Mouse (Mus musculus): ENCODE data around the gene Cpn1.

Gene Cpn1

GRCm38 (mm10) chr19:43986069-43986794 lies at the start of gene Cpn1:
TSS of gene Cpn1 (minus strand) at chr19:43986556.
- DNase-seq (ENCODE audit: low spot score in 2 of 2): no peak

- no peak for DNase-seq (ENCODE audit: low spot score in 2 of 2)
These were observed 47.0 kb upstream of the Cpn1 start for GRCm38 (mm10) chr19:44033396-44033795.

GRCm38 (mm10) chr19:44032046-44032744 lies 45.8 kb upstream of the Cpn1 start:
- no peak for DNase-seq (ENCODE audit: low spot score in 2 of 2)

- no peak for DNase-seq (ENCODE audit: low spot score in 2 of 2)
These were observed 43.7 kb upstream of the Cpn1 start for GRCm38 (mm10) chr19:44030024-44030423.

- no peak for DNase-seq (ENCODE audit: low spot score in 2 of 2)
These were observed 42.6 kb upstream of the Cpn1 start, which contains the start of gene Cyp2c23 for GRCm38 (mm10) chr19:44028972-44029371. TSS of gene Cyp2c23 (minus strand) at chr19:44029208.

- DNase-seq (ENCODE audit: low spot score in 2 of 2): no peak
These were observed 40.7 kb upstream of the Cpn1 start for GRCm38 (mm10) chr19:44026956-44027530.

GRCm38 (mm10) chr19:44024921-44025585 lies 38.7 kb upstream of the Cpn1 start:
- no peak for DNase-seq (ENCODE audit: low spot score in 2 of 2)

GRCm38 (mm10) chr19:44023066-44023465 lies 36.7 kb upstream of the Cpn1 start:
- no peak for DNase-seq (ENCODE audit: low spot score in 2 of 2)

- peak in 1 of 2 experiments; percentile 32 for DNase-seq (ENCODE audit: low spot score in 2 of 2)
These were observed 35.1 kb upstream of the Cpn1 start for GRCm38 (mm10) chr19:44021502-44021901.

GRCm38 (mm10) chr19:44019739-44020138 lies 33.4 kb upstream of the Cpn1 start:
- DNase-seq (ENCODE audit: low spot score in 2 of 2): no peak

GRCm38 (mm10) chr19:44013862-44014261 lies 27.5 kb upstream of the Cpn1 start:
- no peak for DNase-seq (ENCODE audit: low spot score in 2 of 2)

GRCm38 (mm10) chr19:44008784-44009183 lies 22.4 kb upstream of the Cpn1 start:
- DNase-seq (ENCODE audit: low spot score in 2 of 2): no peak

GRCm38 (mm10) chr19:44007186-44007585 lies 20.8 kb upstream of the Cpn1 start:
- DNase-seq (ENCODE audit: low spot score in 2 of 2): no peak

- DNase-seq (ENCODE audit: low spot score in 2 of 2): no peak
These were observed 18.7 kb upstream of the Cpn1 start for GRCm38 (mm10) chr19:44005025-44005424.

- no peak for DNase-seq (ENCODE audit: low spot score in 2 of 2)
These were observed 17.9 kb upstream of the Cpn1 start for GRCm38 (mm10) chr19:44004261-44004660.

- DNase-seq (ENCODE audit: low spot score in 2 of 2): no peak
These were observed 14.4 kb upstream of the Cpn1 start for GRCm38 (mm10) chr19:44000720-44001119.

GRCm38 (mm10) chr19:44000061-44000460 lies 13.7 kb upstream of the Cpn1 start:
- no peak for DNase-seq (ENCODE audit: low spot score in 2 of 2)

GRCm38 (mm10) chr19:43998802-43999527 lies 12.6 kb upstream of the Cpn1 start:
- no peak for DNase-seq (ENCODE audit: low spot score in 2 of 2)

GRCm38 (mm10) chr19:43998101-43998500 lies 11.7 kb upstream of the Cpn1 start:
- no peak for DNase-seq (ENCODE audit: low spot score in 2 of 2)

- no peak for DNase-seq (ENCODE audit: low spot score in 2 of 2)
These were observed 9.1 kb upstream of the Cpn1 start for GRCm38 (mm10) chr19:43995427-43995826.

GRCm38 (mm10) chr19:43992464-43992863 lies 6.1 kb upstream of the Cpn1 start:
- DNase-seq (ENCODE audit: low spot score in 2 of 2): no peak

GRCm38 (mm10) chr19:43990362-43990761 lies 4.0 kb upstream of the Cpn1 start:
- no peak for DNase-seq (ENCODE audit: low spot score in 2 of 2)

All from urinary bladder, postnatal 4 days (tissue).